Mouse (Mus musculus): ENCODE data around the gene Mettl7a1.
A peak's percentile ranks its signal among the peaks of the same experiment; 100 is the strongest.
"Not testable (repeated sequence)": the region's sequence is repeated elsewhere in the genome, so short reads cannot be mapped to it uniquely, and the experiment has no call there.

Mettl7a1 gene

GRCm38 (mm10) chr15:100304019-100304991, at the start of gene Mettl7a1:
Gene Mettl7a1 (plus strand): TSS chr15:100304140.
- peak; percentile 88 for DNase-seq (ENCODE audit: low spot score)

DNA sequence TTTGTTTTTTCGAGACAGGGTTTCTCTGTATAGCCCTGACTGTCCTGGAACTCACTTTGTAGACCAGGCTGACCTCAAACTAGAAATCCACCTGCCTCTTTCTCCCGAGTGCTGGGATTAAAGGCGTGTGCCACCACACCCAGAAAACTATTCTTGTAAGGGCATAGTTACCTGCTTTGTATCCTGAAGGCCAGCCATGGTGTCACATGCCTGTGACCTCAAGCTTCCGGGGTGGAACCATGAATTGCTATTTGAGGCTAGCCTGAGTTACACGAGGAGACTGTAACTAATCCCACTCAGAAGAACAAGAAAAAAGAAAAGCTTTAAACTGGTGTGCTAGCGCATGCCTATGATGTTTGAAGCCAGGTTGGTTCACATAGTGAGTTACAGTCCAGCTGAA, 47.6 kb upstream of the Mettl7a1 start:
- DNase-seq (ENCODE audit: low spot score), result no peak

- no peak for DNase-seq (ENCODE audit: low spot score)
Measured at GRCm38 (mm10) chr15:100257305-100257704, 46.6 kb upstream of the Mettl7a1 start.

DNA sequence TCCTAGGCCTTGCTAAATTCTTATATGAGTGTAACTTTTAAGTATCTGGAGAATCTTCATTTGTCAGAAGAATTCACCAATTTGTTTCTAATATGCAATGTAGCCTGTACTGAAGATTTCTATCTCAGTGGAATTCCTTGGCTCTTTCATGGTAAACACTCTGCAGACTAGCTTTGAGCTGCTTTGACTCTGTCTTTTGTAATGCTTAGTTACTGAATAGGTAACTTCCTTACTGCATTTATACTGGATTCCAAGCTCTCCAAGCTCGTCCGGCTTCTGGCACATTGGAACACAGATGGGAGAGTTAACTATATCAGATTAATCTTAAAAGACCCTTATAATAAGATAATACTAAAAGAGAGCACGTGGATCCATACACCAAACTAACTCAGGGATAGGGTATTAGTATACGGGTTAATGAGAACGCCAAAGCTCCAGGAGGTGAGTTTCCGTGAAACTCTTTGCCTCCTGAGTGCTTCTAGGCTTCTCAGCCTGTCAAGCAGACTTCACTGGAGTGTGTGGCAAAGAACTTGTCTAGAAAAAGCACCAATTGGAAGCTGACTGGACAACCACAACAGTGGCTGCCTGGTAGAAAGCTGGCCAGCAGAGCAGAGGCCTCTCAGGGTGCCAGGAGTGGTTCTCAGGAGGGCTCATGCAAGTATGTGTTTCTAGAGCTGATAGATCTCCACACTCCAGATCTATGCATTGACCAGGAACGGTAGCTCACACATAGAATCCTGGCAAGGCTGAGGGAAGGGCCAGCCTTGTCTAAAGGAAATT, 45.1 kb upstream of the Mettl7a1 start:
- DNase-seq (ENCODE audit: low spot score), result no peak

DNA sequence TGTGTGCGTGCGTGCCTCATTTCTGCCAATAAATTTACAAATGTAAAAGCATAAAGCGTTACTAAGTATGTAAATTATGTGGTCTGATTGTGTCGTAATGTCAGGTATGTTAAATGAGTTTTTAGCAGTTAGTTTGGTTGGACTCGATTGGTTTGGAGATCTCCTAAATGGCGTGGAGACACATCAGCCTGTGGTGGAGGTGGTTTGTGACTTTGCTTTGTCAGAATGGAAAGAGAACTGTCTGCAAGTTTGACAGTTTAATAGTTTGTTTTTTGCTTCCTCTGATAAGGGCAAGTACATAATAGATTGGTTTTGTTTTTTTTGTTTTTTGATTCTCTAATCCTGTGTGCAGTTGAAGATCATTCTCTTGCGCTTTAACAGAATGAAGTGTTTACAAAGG, 43.6 kb upstream of the Mettl7a1 start:
- not testable (repeated sequence) for DNase-seq (ENCODE audit: low spot score)

GRCm38 (mm10) chr15:100263246-100263905, 40.6 kb upstream of the Mettl7a1 start:
- no peak for DNase-seq (ENCODE audit: low spot score)

DNA sequence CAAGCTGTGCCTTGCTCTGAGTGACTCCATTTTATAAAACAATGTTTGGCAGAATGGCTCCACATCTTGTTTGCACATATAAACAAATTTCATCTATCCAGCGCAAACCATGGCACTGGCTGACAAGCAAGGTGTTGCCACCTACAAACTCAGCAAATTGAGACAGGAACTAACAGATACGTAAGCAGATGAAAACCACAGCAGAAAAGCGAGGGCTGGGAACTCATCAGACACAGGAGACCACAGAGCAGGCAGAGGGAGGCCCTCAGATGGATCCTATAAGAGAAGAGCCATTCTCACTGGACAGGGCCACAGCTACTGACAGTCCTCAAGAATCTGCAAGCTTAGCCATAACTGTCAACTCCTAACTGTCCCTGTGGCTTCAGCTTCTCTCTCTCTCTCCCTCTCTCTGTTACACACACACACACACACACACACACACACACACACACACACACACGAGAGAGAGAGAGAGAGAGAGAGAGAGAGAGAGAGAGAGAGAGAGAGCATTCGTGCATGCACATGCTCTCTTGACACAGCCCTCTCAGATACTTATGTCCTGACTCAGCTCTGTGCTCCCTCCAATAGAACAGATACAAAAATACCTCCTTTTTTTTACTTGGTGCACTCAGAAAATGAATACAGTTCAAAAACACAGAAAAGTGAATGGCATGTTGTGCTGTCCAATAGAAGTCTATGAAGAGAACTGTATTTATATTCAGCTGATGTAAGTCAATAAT, 38.2 kb upstream of the Mettl7a1 start:
- DNase-seq (ENCODE audit: low spot score), result no peak

- DNase-seq (ENCODE audit: low spot score), result no peak
Measured at GRCm38 (mm10) chr15:100268916-100269315, 35.0 kb upstream of the Mettl7a1 start.

DNA sequence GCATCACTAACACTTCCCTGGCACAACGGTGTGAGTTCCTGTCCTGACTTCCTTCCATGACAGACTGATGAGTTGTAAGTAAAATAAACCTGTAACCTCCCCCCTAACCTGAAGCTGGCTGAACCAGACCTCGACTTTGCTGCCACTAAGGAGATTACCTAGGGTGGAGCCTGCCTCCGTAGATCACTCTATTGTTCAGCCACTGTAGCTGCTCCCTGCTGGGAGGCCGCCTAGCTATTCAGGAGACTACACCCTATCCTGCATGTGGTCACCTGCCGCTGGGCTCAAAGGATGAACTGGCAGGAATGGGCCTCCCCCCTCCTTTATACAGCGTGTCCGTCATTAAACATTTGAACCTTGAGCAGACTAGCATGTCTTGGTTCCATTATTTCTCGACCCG, 34.2 kb upstream of the Mettl7a1 start:
- DNase-seq (ENCODE audit: low spot score), result no peak

- not testable (repeated sequence) for DNase-seq (ENCODE audit: low spot score)
Measured at GRCm38 (mm10) chr15:100270609-100271008, 33.3 kb upstream of the Mettl7a1 start.

- no peak for DNase-seq (ENCODE audit: low spot score)
Measured at GRCm38 (mm10) chr15:100271411-100271810, 32.5 kb upstream of the Mettl7a1 start.

- DNase-seq (ENCODE audit: low spot score), result not testable (repeated sequence)
Measured at GRCm38 (mm10) chr15:100273791-100274308, 30.1 kb upstream of the Mettl7a1 start.

DNA sequence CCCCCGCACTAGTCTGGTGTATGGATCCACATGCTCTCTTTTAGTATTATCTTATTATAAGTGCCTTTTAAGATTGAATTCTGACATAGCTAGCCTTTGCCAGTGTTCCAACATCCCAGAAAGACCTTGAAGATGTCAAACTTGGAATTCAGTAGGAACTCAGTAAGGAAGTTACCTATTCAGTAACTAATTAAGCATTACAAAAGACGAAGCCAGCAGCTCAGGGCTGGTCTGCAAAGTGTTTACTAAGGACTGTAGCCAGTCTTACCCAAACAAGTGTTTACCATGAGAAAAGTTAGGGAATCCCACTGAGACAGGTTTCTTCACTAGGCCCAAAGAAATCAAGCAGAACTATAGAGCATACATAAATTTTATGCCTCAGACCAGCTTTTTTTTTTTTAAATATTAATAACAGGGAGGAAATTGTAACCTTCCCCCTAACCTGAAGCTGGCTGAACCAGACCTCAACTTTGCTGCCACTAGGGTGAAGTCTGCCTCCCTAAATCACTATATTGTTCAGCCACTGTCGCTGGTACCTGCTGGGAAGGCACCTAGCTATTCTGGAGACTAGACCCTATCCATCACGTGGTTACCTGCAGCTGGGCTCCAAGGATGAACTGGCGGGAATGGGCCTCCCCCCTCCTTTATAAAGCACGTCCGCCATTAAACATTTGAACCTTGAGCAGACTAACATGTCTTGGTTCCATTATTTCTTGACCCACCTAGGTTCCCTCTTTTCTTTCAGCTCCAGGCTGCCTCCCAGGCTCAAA, 29.0 kb upstream of the Mettl7a1 start:
- no peak for DNase-seq (ENCODE audit: low spot score)

- DNase-seq (ENCODE audit: low spot score), result no peak
Measured at GRCm38 (mm10) chr15:100276403-100276802, 27.5 kb upstream of the Mettl7a1 start.

GRCm38 (mm10) chr15:100277586-100277985, 26.4 kb upstream of the Mettl7a1 start:
- DNase-seq (ENCODE audit: low spot score), result no peak

DNA sequence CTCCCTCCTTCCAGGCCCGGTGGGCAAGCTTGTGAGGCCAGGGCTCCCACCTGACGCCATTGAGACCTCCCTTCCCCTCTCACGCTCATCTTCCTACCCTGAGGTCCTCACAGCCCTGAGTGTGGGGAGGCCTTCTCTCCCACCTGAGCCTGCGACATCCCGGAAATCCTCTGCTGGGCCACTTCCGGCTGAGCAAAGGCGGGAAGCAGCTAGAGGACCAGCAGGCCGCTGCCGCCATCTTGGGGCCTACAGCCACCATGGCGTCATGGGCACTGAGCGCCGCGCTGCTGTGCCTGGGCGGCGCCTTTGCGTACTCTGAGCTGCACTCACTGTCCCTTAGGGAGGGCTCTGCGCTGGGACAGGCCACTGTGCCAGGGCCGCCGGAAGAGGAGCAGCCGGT, 23.3 kb upstream of the Mettl7a1 start, which contains the start of gene Tmprss12:
Gene Tmprss12, plus strand, starts transcription at position 212 of the 400 bp plus-strand sequence.
- no peak for DNase-seq (ENCODE audit: low spot score)

DNA sequence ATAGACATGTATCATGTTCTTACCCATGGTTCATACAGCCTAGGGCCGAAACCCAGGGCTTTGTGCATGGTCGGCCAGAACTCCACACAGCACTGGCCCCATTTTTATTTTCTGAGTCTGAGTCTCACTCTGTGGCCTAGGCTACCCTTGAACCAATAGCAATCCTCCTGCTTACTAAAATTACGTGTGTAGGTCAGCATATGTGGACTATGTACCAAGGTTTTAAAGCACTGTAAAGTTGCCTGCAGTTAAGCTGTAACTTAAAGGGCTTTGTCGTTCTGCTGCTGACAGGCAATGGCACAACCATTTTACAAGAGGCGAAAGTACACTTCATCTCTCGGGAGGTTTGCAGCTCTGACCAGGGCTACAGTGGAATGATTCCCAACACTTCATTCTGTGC, 15.0 kb upstream of the Mettl7a1 start:
- DNase-seq (ENCODE audit: low spot score), result no peak

GRCm38 (mm10) chr15:100290858-100291257, 13.1 kb upstream of the Mettl7a1 start:
- no peak for DNase-seq (ENCODE audit: low spot score)

DNA sequence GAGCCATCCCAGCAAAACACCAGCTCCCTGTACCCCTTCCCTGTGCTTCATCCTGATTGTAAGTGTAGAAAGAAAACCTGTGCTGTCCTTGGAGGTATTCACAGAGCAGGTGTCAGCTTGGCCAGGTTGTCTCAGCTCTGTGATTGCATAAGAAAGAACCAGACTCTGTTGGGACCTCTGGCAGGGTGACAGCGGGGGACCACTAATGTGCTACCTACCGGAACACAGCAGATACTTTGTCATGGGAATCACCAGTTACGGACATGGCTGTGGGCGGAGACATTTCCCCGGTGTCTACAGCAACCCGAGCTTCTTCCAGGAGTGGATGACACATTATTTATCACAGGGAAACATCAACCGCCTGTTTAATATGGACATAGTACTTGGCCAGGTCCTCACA, 11.6 kb upstream of the Mettl7a1 start:
- no peak for DNase-seq (ENCODE audit: low spot score)

DNA sequence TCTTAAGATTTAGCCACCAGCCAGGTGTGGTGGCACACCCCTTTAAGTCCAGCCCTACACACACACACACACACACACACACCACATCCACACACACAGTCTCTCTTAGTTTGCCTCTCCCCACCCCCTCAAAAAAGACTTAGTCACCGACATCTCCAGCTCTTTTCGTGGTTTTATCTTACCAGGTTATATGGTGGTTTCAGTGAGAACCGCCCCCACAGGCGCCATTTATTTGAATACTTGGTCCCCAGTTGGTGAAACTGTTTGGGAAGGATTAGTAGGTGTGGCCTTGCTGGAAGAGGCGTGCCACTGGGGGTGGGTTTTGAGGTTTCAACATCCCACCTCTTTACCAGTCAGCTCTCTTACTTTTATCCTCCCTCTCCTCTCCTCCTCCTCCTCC, 6.1 kb upstream of the Mettl7a1 start:
- no peak for DNase-seq (ENCODE audit: low spot score)

GRCm38 (mm10) chr15:100300499-100300898, 3.4 kb upstream of the Mettl7a1 start:
- DNase-seq (ENCODE audit: low spot score), result no peak
